Mouse (Mus musculus): ENCODE results near the gene Cldn4.

The Cldn4 gene

GRCm38 (mm10) chr5:134932903-134933276 is 13.8 kb downstream of the Cldn4 start:
- peak; percentile 35 to 36 for DNase-seq (ENCODE audit: low spot score in 2 of 2)

DNA sequence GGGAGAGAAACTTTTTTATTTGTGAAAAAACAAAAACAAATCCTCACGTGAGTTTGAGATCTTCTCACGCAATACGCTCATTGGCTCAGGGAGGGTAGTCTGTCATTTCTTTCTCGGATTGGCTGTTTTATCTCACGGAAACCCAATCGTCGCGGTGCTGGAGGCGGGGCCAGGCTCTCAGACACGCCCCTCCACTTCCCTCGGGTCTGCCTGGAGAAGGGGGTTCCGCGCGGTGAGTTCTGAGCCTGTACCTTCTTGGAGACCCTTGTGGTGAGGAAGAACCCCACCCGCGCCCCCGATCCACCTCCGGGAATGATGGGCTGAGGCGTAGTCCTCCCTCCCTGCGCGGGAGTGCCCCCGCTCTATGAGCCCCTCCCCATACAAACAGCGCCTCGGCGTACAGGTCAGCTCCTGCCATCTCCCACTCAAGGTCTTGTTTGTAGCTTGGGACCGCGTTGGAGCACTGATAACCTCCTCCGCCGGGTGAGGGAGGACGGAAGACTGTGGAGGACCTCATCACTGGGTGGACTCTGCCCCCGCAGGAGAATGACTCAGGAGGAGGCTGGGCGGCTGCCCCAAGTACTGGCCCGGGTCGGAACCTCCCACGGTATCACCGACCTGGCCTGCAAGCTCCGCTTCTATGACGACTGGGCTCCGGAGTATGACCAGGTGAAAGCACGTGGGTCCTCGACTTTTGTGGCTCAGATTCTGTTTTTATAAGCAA is 14.4 kb downstream of the Cldn4 start, which contains the start of gene Mettl27:
Gene Mettl27 (plus strand): TSS at position 190 of the 724 bp plus-strand sequence.
- peak; percentile 90 to 93 for DNase-seq (ENCODE audit: low spot score in 2 of 2)

- DNase-seq (ENCODE audit: low spot score in 2 of 2) = no peak
Measured at GRCm38 (mm10) chr5:134929988-134930387, 16.7 kb downstream of the Cldn4 start.

DNA sequence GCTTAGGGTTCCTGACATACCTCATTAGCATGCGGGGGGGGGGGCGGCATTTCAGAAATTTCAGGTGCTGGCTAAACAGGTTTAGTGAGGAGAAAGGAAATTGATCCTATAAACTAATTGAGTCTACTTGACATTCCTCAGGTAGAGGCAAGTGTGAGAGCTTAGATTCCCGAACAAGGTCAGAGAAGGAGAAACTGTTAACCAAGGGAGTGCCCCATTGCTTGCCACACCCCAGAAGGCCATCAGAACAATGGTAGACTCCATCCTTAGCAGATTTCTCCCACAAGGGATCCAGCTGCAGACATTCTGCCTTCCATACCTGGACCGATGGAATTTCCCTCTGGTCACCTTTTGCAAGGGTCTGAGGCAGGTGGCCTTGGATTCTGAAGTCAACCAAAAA is 20.0 kb downstream of the Cldn4 start:
- no peak for DNase-seq (ENCODE audit: low spot score in 2 of 2)

DNA sequence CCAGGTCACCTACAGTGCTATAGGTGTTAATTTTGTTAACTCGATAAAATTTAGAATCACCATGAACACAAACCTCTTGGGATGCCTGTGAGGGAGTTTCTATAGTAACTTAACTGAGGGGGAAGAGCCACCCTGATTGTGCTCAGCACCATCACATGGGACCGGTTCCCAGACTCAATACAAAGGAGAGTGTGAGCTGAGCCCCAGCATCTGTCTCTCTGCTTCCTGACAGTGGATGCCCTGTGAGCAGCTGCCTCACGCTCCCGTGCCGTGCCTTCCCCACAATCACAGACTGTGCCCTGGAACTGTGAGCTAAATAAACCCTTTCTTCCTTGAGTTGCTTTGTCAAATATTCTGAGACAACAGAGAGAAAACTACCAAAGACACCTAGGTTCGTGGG is 23.6 kb downstream of the Cldn4 start:
- DNase-seq (ENCODE audit: low spot score in 2 of 2) = no peak

- no peak for DNase-seq (ENCODE audit: low spot score in 2 of 2)
Measured at GRCm38 (mm10) chr5:134921106-134921505, 25.6 kb downstream of the Cldn4 start.

- peak in 1 of 2 experiments; percentile 38 for DNase-seq (ENCODE audit: low spot score in 2 of 2)
Measured at GRCm38 (mm10) chr5:134920106-134920687, 26.5 kb downstream of the Cldn4 start.

DNA sequence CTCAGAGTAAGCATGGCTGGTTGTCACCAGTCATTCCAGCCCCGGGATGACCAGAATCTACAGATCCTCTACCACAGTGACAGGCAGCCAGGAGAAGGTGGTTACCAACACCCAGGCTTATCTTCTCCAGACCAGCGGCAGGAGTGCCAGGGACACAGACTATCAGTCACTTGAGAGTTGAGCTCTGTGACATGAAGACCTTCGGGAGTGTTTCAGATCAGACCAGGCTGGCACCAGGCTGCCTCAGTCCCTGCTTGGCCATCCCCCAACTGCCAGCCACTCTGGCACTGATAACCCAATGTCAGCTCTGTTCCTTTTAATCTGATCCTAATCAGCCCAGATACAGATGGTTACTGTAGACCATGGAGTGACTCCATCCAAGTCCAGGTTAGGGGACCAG is 27.6 kb downstream of the Cldn4 start:
- DNase-seq (ENCODE audit: low spot score in 2 of 2) = no peak

- DNase-seq (ENCODE audit: low spot score in 2 of 2) = peak; percentile 55 to 66
Measured at GRCm38 (mm10) chr5:134918071-134918832, 28.5 kb downstream of the Cldn4 start.

GRCm38 (mm10) chr5:134915311-134915710 is 31.4 kb downstream of the Cldn4 start, which contains the start of gene Cldn13:
Gene Cldn13 (minus strand): TSS chr5:134915526.
- DNase-seq (ENCODE audit: low spot score in 2 of 2) = no peak

DNA sequence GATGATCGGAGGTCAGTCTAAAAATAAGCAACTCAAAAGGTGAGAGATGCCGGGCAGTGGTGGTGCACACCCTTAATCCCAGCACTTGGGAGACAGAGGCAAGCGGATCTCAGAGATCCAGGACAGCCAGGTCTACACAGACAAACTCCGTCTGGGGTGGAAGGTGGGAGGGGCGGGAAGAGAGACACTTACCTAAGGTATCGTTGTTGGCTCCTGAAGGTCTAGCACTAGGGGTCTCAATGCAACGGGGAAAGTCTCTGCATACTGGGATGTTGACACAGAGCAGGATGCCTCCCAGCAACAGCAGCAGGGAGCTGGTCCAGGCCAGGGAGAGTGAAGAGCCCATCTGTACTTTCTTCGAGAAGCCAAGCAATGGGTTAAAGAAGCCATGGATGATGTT is 32.2 kb downstream of the Cldn4 start:
- no peak for DNase-seq (ENCODE audit: low spot score in 2 of 2)

- no peak for DNase-seq (ENCODE audit: low spot score in 2 of 2)
Measured at GRCm38 (mm10) chr5:134913753-134914152, 33.0 kb downstream of the Cldn4 start.

- DNase-seq (ENCODE audit: low spot score in 2 of 2) = no peak
Measured at GRCm38 (mm10) chr5:134913352-134913751, 33.4 kb downstream of the Cldn4 start.

DNA sequence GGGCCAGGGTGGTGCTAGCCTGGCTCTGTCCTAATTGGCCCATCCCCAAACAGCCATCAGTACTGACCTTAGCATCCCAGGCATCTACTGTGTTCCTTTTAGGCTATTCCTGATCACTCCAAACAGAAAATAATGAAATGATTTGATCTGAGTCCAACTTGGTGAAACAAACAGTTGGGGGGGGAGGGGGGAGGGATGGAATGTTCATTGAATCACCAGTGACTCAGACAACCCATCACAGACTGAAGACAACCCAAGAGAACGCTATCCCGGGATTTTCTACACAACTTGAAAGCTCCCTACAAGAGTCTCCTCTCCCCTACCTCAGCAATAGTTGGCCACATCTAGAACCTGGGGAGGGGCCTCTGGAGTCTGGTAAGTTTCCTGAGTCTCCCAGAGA is 34.8 kb downstream of the Cldn4 start:
- no peak for DNase-seq (ENCODE audit: low spot score in 2 of 2)

DNA sequence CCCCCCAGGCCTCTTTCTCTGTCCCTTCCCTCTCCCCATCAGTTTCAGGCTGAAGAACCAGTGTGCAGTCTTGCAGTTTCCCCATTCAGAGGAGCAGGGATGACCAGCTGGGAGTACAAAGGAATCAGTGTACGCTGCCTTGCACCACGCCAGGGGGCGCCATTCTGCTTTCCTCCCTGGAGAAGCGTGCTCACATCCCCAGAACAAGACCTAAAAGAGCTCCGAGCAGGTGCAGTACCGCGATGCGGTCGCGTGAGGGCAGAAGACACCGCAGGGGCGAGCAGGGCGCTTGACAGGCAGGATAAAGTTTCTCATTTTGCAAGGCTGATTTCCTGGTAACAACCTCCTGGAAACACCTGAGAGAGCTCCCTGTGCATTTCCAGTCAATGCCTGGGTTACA is 39.6 kb downstream of the Cldn4 start:
- peak; percentile 93 to 97 for DNase-seq (ENCODE audit: low spot score in 2 of 2)

- DNase-seq (ENCODE audit: low spot score in 2 of 2) = no peak
Measured at GRCm38 (mm10) chr5:134906633-134907032, 40.1 kb downstream of the Cldn4 start, which contains the start of gene Tmem270. Gene Tmem270 (minus strand): TSS chr5:134906733.

DNA sequence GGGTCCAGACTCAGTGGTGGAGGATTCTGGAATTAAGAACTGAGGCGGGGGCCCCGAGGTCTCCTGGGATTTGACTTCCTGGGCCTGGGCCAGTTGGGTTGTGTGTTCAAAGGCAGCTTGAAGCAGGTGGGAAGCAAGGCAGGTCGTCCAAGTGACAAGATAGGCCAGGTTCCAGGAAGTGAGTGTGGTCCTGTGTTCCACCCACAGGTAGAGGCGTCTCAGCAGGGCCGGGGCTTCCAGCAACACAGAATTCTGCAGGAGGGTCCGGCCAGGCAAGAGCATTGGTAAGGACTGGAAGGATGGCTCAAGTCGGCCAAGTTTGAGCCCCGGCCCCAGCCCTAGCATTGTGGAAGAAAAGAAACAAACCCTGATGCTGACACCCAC is 45.1 kb downstream of the Cldn4 start:
- DNase-seq (ENCODE audit: low spot score in 2 of 2) = no peak

GRCm38 (mm10) chr5:134901012-134901643 is 45.6 kb downstream of the Cldn4 start:
- peak; percentile 58 to 66 for DNase-seq (ENCODE audit: low spot score in 2 of 2)

GRCm38 (mm10) chr5:134897596-134897995 is 49.1 kb downstream of the Cldn4 start:
- DNase-seq (ENCODE audit: low spot score in 2 of 2) = no peak

DNA sequence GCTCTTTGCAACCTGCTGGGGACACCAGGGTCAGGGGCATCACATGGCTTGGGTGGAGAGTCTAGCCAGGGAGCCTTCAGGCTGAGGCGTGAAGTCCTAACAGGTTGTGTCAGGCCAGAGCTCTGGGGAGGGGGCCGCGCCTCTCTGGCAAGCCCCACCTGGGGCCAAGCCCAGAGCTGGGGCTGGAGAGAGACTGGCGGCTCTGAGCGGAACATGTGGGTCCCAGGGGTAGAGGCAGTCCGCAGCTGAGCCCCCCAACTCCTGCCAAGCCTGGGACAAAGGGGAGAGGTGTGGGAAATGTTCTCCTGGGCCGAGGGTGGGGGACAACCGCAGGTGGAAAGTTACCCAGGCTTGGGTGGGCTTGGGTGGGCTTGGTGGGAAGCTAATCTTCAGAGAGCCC is 49.8 kb downstream of the Cldn4 start:
- DNase-seq (ENCODE audit: low spot score in 2 of 2) = no peak

DNA sequence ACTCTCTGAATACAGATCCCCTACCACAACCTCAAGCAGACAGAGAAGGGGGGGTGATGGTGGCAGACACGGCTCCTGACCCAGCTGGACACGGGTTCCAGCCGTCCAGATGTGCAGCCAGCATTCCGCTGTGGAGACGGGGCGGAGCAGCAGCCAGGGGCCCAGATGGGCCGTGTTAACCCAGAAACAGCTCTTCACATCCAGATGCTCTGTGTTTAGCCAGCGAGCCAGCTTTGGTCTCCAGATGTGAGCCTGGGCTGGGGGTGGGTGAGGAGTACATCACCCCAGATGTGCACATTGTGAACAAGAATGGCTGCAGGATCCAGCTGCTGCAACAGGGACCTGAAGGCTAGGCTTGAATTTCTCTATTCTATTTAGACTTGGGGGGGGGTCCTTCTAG is 51.4 kb downstream of the Cldn4 start:
- no peak for DNase-seq (ENCODE audit: low spot score in 2 of 2)

Measured in right cerebral cortex, postnatal 10 days (tissue).